Mouse (Mus musculus): Measurements from ENCODE around the gene Slc8a1. TPM values are rescaled to one million over a fixed set of nuclear protein-coding genes. Genes with fewer than 3 reads are reported as not detected.

Gene Slc8a1
- polyA plus RNA-seq, 1 experiment from 2014 or later, result 9.2 TPM

- DNase-seq (ENCODE audit: low spot score) (no peak), ATAC-seq (no peak)
- WGBS, result 64% methylated on average over 7 of the region's 7 CpGs
- no peak overlapping the region for H3K4me3 ChIP-seq (ENCODE audit: low read depth, low read length)
- H3K27me3 ChIP-seq (replicated peaks; ENCODE audit: control insufficient read depth, insufficient read depth, low read length), result no peaks in the 10 kb centered on the region
- no peak overlapping the region for H3K9ac ChIP-seq (ENCODE audit: low read length)
- H3K4me2 ChIP-seq (ENCODE audit: low read length), result no peak overlapping the region
- H3K27ac ChIP-seq (ENCODE audit: low read depth, low read length), result no peak overlapping the region
- no peaks in the 10 kb centered on the region for H3K36me3 ChIP-seq (ENCODE audit: control insufficient read depth, insufficient read depth, low read length)
- H3K4me1 ChIP-seq (ENCODE audit: control insufficient read depth, insufficient read depth, low read length), result no peaks in the 10 kb centered on the region
- H3K9me3 ChIP-seq (replicated peaks; ENCODE audit: control insufficient read depth, low read length), result no peaks in the 10 kb centered on the region
Observed at GRCm38 (mm10) chr17:81336024-81336754, 402.0 kb downstream of the Slc8a1 start.

DNA sequence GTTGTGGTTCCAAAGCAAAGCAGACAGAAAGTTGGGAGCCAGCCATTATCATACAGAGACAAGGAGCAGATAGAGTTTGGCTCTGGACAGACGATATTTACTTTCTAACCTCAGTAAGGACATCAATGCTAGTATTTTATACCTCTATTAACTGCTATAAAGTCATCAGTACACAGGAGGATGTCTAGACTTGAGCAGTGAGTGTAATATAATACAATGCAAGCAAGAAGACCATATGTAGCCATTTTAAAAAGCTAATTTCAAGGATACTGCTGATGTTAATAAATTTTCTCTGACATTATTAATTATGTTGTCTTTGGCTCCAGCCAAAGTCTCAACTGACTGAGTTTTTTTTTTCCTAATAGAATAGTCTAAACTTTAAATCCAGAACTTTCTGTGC is 402.7 kb downstream of the Slc8a1 start:
- WGBS, result 74% methylated on average over 1 of the region's 1 CpGs

More for the DNA sequence above, 402.7 kb downstream of the Slc8a1 start:
- ATAC-seq (no peak), DNase-seq (ENCODE audit: low spot score) (no peak)
- Histone ChIP-seq H3K27me3 (replicated peaks; ENCODE audit: control insufficient read depth, insufficient read depth, low read length) (no peaks in the 10 kb centered on the region), H3K4me3 (ENCODE audit: low read depth, low read length) (no peak overlapping the region), H3K36me3 (ENCODE audit: control insufficient read depth, insufficient read depth, low read length) (no peaks in the 10 kb centered on the region), H3K9ac (ENCODE audit: low read length) (no peak overlapping the region), H3K27ac (ENCODE audit: low read depth, low read length) (no peak overlapping the region), H3K4me2 (ENCODE audit: low read length) (no peak overlapping the region), H3K9me3 (replicated peaks; ENCODE audit: control insufficient read depth, low read length) (no peaks in the 10 kb centered on the region), H3K4me1 (ENCODE audit: control insufficient read depth, insufficient read depth, low read length) (no peaks in the 10 kb centered on the region)

All from forebrain, embryonic 14.5 days (tissue).